8 mouse cellular contexts compared by ENCODE assay signal in the genomic region with DNA sequence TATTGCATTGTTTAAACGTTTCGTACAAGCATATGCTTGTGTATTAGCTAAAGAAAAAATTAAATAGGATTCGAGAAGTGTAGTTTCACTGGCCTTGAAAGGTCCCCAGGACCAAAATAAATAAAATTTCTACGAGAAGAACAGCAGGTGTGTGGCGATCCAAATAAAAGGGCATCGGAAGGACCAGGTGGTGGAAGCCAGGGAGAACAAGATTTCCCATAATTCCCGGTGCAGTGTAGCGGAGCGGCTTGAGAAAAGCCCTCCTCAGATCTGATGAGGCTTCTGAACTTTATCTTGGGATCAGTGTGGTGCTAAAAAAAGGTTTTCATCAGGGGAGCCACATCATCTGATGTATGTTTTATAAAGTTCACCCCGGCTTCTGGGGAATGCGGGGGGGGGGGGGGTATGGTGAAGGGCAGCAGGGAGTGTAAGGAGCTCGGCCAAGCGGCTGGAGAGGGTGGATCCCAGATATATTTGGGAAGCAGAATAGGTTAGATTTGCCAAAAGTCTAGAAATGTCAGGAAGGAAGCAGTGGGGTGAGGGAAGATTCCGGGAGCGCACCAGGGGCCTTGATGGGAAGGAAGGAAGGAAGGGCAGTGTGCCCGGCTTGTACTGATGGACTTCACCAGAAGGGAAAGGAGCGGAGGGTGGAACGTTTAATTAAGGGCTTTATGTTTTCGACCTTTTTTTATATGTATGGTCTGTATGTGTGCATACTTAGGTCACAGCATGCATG. TPM values are rescaled to one million over a fixed set of nuclear protein-coding genes. Genes with fewer than 3 reads are reported as not detected.
A peak's percentile ranks its signal among the peaks of the same experiment; 100 is the strongest.
DNase-seq lines count a peak whose midpoint lies in the region; ATAC-seq lines count a peak whose summit lies in the region.

No protein-coding gene starts in this region.

- no peak for DNase-seq in hindbrain, embryonic 10.5 days (ENCODE audit: low spot score)
- no peak for DNase-seq in hindbrain, embryonic 11.5 days (ENCODE audit: low spot score)
- DNase-seq in R1 (ENCODE audit: low read depth, low spot score), result peak; percentile 47
- DNase-seq in left cerebral cortex, postnatal 14 days (ENCODE audit: low spot score in 2 of 2), result no peak
- no peak for DNase-seq in layer of hippocampus, adult 8-10 months (ENCODE audit: low spot score in 2 of 2)
- no peak for DNase-seq in urinary bladder, postnatal 10 days (ENCODE audit: low spot score)

- 75% methylated on average over 19 of the region's 19 CpGs for WGBS in hindbrain, embryonic 10.5 days
- WGBS in hindbrain, embryonic 11.5 days, result 71% methylated on average over 19 of the region's 19 CpGs
- WGBS in heart, embryonic 13.5 days, result 59% methylated on average over 19 of the region's 19 CpGs
- WGBS in liver, embryonic 16.5 days (ENCODE audit: insufficient replicate concordance), result 46% methylated on average over 19 of the region's 19 CpGs

- H3K4me3 ChIP-seq in hindbrain, embryonic 10.5 days, result no peak overlapping the region
- no peak overlapping the region for H3K4me3 ChIP-seq in hindbrain, embryonic 11.5 days (ENCODE audit: low read depth, low read length)
- H3K4me3 ChIP-seq in heart, embryonic 13.5 days, result peak overlapping the region; percentile 26
- H3K4me3 ChIP-seq in liver, embryonic 16.5 days (ENCODE audit: low read depth, low read length), result peak overlapping the region; percentile 24

- no peaks in the 10 kb centered on the region for H3K9me3 ChIP-seq in hindbrain, embryonic 10.5 days
- H3K9me3 ChIP-seq in hindbrain, embryonic 11.5 days (ENCODE audit: control insufficient read depth, low read length), result no peaks in the 10 kb centered on the region
- H3K9me3 ChIP-seq in heart, embryonic 13.5 days, result no peaks in the 10 kb centered on the region
- no peaks in the 10 kb centered on the region for H3K9me3 ChIP-seq in liver, embryonic 16.5 days (replicated peaks; ENCODE audit: control insufficient read depth, low read length)

- H3K36me3 ChIP-seq in hindbrain, embryonic 10.5 days, result 0 out of 2 replicates have a peak, but pooled peaks cover 14% of the 10 kb centered on the region
- H3K36me3 ChIP-seq in hindbrain, embryonic 11.5 days (ENCODE audit: control insufficient read depth, insufficient read depth, low read length), result no peaks in the 10 kb centered on the region
- H3K36me3 ChIP-seq in heart, embryonic 13.5 days, result peaks cover 3% of the 10 kb centered on the region
- H3K36me3 ChIP-seq in liver, embryonic 16.5 days (ENCODE audit: control insufficient read depth, insufficient read depth), result no peaks in the 10 kb centered on the region

- no peaks in the 10 kb centered on the region for H3K27me3 ChIP-seq in hindbrain, embryonic 10.5 days (ENCODE audit: insufficient read depth, poor library complexity, severe bottlenecking)
- no peaks in the 10 kb centered on the region for H3K27me3 ChIP-seq in hindbrain, embryonic 11.5 days (ENCODE audit: control insufficient read depth, insufficient read depth, low read length)
- no peaks in the 10 kb centered on the region for H3K27me3 ChIP-seq in heart, embryonic 13.5 days (replicated peaks)
- no peaks in the 10 kb centered on the region for H3K27me3 ChIP-seq in liver, embryonic 16.5 days (ENCODE audit: control insufficient read depth, insufficient read depth, low read depth, low read length)

- ATAC-seq in hindbrain, embryonic 11.5 days (ENCODE audit: low FRiP score), result no peak
- ATAC-seq in heart, embryonic 13.5 days (ENCODE audit: extremely low read depth, insufficient number of reproducible peaks, low FRiP score, low TSS enrichment), result no peak
- no peak for ATAC-seq in liver, embryonic 16.5 days (ENCODE audit: low read depth)

- no peak overlapping the region for H3K4me2 ChIP-seq in hindbrain, embryonic 11.5 days (replicated peaks; ENCODE audit: low read depth, low read length)
- peak overlapping the region; percentile 84 for H3K4me2 ChIP-seq in heart, embryonic 13.5 days
- peak overlapping the region; percentile 94 for H3K4me2 ChIP-seq in liver, embryonic 16.5 days (ENCODE audit: low read depth, low read length)

- intact Hi-C loops in left cerebral cortex, postnatal 14 days (cut with DNase I), result loop anchor here (5.0 kb wide), 1 partner anchor 58 kb away; a partner anchor contains a TSS

- H3K27ac ChIP-seq in hindbrain, embryonic 10.5 days, result peak overlapping the region; percentile 98
- no peak overlapping the region for H3K27ac ChIP-seq in hindbrain, embryonic 11.5 days (ENCODE audit: low read depth, low read length)
- H3K27ac ChIP-seq in heart, embryonic 13.5 days (replicated peaks), result peak overlapping the region; percentile 28; the same call in 1 of the 2 replicates
- H3K27ac ChIP-seq in liver, embryonic 16.5 days (ENCODE audit: low read length), result peak overlapping the region; percentile 43; the same call in 1 of the 2 replicates

- H3K4me1 ChIP-seq in hindbrain, embryonic 10.5 days (replicated peaks), result peaks cover 36% of the 10 kb centered on the region
- H3K4me1 ChIP-seq in hindbrain, embryonic 11.5 days (replicated peaks; ENCODE audit: control insufficient read depth, insufficient read depth, low read length), result no peaks in the 10 kb centered on the region
- peaks cover 29% of the 10 kb centered on the region for H3K4me1 ChIP-seq in heart, embryonic 13.5 days
- peaks cover 38% of the 10 kb centered on the region for H3K4me1 ChIP-seq in liver, embryonic 16.5 days (ENCODE audit: control insufficient read depth, low read depth, low read length)

- no peak overlapping the region for H3K9ac ChIP-seq in hindbrain, embryonic 11.5 days (ENCODE audit: low read depth, low read length)
- H3K9ac ChIP-seq in heart, embryonic 13.5 days, result peak overlapping the region; percentile 13; the same call in 1 of the 2 replicates
- H3K9ac ChIP-seq in liver, embryonic 16.5 days (ENCODE audit: low read depth, low read length), result peak overlapping the region; percentile 3; the same call in 1 of the 2 replicates

RNA-seq across cellular contexts. Expression of a gene that starts 1.8 kb away (rescaled TPM):
- polyA plus RNA-seq in hindbrain, embryonic 10.5 days (2016; fragmentation: Nextera tagmentation; extraction: Ambion mirVana), result 0.36 TPM in 1 of 2 replicates, not detected in the other
- polyA plus RNA-seq in hindbrain, embryonic 11.5 days (2014; fragmentation: Nextera tagmentation; extraction: Ambion mirVana), result 0.56 and 1.0 TPM in 2 replicates
- polyA plus RNA-seq in heart, embryonic 13.5 days (2015; fragmentation: Nextera tagmentation; extraction: Ambion mirVana), result not detected in 2 replicates
- 0.19 and 0.20 TPM in 2 replicates for polyA plus RNA-seq in liver, embryonic 16.5 days (2015; fragmentation: Nextera tagmentation; extraction: Ambion mirVana)
- not detected for total RNA-seq in left cerebral cortex, postnatal 14 days (2021)
- not detected for total RNA-seq in layer of hippocampus, adult 8-10 months (2022)

RNA-seq across cellular contexts. Expression of a gene that starts 1.9 kb away (rescaled TPM):
- 1.3 and 1.4 TPM in 2 replicates for polyA plus RNA-seq in hindbrain, embryonic 10.5 days (2016; fragmentation: Nextera tagmentation; extraction: Ambion mirVana)
- 1.0 and 1.5 TPM in 2 replicates for polyA plus RNA-seq in hindbrain, embryonic 11.5 days (2014; fragmentation: Nextera tagmentation; extraction: Ambion mirVana)
- 0.68 and 0.74 TPM in 2 replicates for polyA plus RNA-seq in heart, embryonic 13.5 days (2015; fragmentation: Nextera tagmentation; extraction: Ambion mirVana)
- 1.7 and 2.3 TPM in 2 replicates for polyA plus RNA-seq in liver, embryonic 16.5 days (2015; fragmentation: Nextera tagmentation; extraction: Ambion mirVana)
- total RNA-seq in left cerebral cortex, postnatal 14 days (2021), result 10 to 100 TPM; 13.3 to 14.2 TPM
- total RNA-seq in layer of hippocampus, adult 8-10 months (2022), result 10 to 100 TPM in 1 of 4 experiments, 1 to 10 TPM in 3; 8.6 to 10.8 (median 9.3) TPM

RNA-seq across cellular contexts. Expression of a gene that starts 11.5 kb away (rescaled TPM):
- polyA plus RNA-seq in hindbrain, embryonic 10.5 days (2016; fragmentation: Nextera tagmentation; extraction: Ambion mirVana), result 14.5 and 16.9 TPM in 2 replicates
- 12.8 and 14.1 TPM in 2 replicates for polyA plus RNA-seq in hindbrain, embryonic 11.5 days (2014; fragmentation: Nextera tagmentation; extraction: Ambion mirVana)
- 24.4 and 25.2 TPM in 2 replicates for polyA plus RNA-seq in heart, embryonic 13.5 days (2015; fragmentation: Nextera tagmentation; extraction: Ambion mirVana)
- polyA plus RNA-seq in liver, embryonic 16.5 days (2015; fragmentation: Nextera tagmentation; extraction: Ambion mirVana), result 43.0 and 44.9 TPM in 2 replicates
- 10 to 100 TPM; 16.1 to 16.8 TPM for total RNA-seq in left cerebral cortex, postnatal 14 days (2021)
- 10 to 100 TPM; 11.3 to 12.6 (median 11.7) TPM for total RNA-seq in layer of hippocampus, adult 8-10 months (2022)

RNA-seq across cellular contexts. Expression of a gene that starts 36.5 kb away (rescaled TPM):
- polyA plus RNA-seq in hindbrain, embryonic 10.5 days (2016; fragmentation: Nextera tagmentation; extraction: Ambion mirVana), result 13.3 and 18.1 TPM in 2 replicates
- 15.2 and 15.7 TPM in 2 replicates for polyA plus RNA-seq in hindbrain, embryonic 11.5 days (2014; fragmentation: Nextera tagmentation; extraction: Ambion mirVana)
- polyA plus RNA-seq in heart, embryonic 13.5 days (2015; fragmentation: Nextera tagmentation; extraction: Ambion mirVana), result 22.3 and 22.8 TPM in 2 replicates
- 9.9 and 10.3 TPM in 2 replicates for polyA plus RNA-seq in liver, embryonic 16.5 days (2015; fragmentation: Nextera tagmentation; extraction: Ambion mirVana)
- total RNA-seq in left cerebral cortex, postnatal 14 days (2021), result 100 to 1,000 TPM; 207 to 208 TPM
- 100 to 1,000 TPM; 206 to 234 (median 209) TPM for total RNA-seq in layer of hippocampus, adult 8-10 months (2022)

RNA-seq across cellular contexts. Expression of a gene that starts 45.3 kb away (rescaled TPM):
- polyA plus RNA-seq in hindbrain, embryonic 10.5 days (2016; fragmentation: Nextera tagmentation; extraction: Ambion mirVana), result 41.4 and 43.8 TPM in 2 replicates
- 13.0 and 16.9 TPM in 2 replicates for polyA plus RNA-seq in hindbrain, embryonic 11.5 days (2014; fragmentation: Nextera tagmentation; extraction: Ambion mirVana)
- polyA plus RNA-seq in heart, embryonic 13.5 days (2015; fragmentation: Nextera tagmentation; extraction: Ambion mirVana), result 15.5 and 17.8 TPM in 2 replicates
- 9.8 and 14.5 TPM in 2 replicates for polyA plus RNA-seq in liver, embryonic 16.5 days (2015; fragmentation: Nextera tagmentation; extraction: Ambion mirVana)
- total RNA-seq in left cerebral cortex, postnatal 14 days (2021), result 10 to 100 TPM; 11.5 to 11.8 TPM
- total RNA-seq in layer of hippocampus, adult 8-10 months (2022), result 1 to 10 TPM; 3.5 to 5.1 (median 4.5) TPM

Comparison
In these comparisons a context has a peak if more than half of its experiments do, and no peak if none do; other contexts are left out.
1. H3K4me3 ChIP-seq: peak in heart, embryonic 13.5 days (single experiment) and liver, embryonic 16.5 days (single experiment); none in hindbrain, embryonic 10.5 days (single experiment) and hindbrain, embryonic 11.5 days (single experiment).